Mouse (Mus musculus): ENCODE measurements around the gene Ick. TPM values are rescaled to one million over a fixed set of nuclear protein-coding genes. Genes with fewer than 3 reads are reported as not detected.

Ick gene
- polyA plus RNA-seq, 1 experiment from 2014 or later, result 22.8 TPM

DNA sequence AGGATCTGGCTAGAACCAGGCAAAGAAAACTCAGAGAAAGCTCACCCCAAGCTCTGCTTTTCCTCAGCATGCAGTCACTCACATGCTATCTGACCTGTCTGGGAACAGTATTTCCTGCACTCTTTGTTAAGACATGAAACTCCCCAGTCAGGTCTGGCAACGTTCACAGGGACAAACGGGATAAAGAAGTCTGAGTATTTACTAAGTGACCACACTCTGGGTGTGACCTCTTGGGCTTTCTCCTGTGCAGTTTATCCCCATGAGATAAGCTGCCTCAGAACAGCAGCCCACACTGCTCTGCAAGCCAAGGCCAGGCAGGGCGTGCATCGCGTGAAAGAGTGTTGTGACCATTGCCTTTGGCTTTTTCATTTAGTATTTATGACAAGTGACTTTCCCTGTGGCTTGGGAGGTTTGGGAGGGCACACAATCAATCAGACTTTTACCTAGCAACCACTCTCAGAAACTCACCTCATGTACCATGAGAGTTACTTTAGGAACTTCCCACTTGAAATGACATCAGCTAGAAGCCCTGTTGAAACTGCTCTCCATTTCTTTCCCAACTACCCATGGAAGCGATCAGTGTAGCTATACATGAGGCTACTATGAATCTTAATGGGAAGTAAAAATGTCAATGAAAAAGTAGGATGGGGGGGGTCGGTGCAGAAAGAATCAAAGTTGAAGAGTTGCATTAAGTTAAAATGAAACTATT is 103.5 kb downstream of the Ick start:
- ATAC-seq (replicated peaks; ENCODE audit: low FRiP score, low read depth), result no peak
- no peak for TF ChIP-seq CTCF (IDR thresholded peaks at IDR 0.05; ENCODE audit: low read depth)

DNA sequence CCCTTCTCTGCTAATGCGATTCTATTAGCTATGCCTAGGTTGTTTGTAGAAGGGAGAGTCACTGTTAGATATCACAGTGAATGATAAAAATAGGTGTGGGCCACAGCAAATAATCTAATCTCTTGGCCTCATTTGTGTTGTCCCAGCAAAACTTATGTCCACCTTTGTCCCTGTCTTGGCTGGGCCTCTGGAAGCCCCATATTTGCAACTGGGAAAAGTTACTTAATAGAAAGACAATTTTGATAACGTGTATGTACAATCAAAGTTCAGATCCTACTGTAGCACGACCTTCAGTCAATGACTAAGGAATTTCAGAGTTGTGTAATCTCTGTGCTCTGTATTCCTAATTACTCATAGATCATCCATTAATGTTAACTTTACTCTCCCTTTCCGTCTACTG is 108.1 kb downstream of the Ick start:
- no peak for TF ChIP-seq CTCF (IDR thresholded peaks at IDR 0.05; ENCODE audit: low read depth)
- Histone ChIP-seq H3K27me3 (ENCODE audit: insufficient read depth, low read length) (no peaks in the 10 kb centered on the region), H3K27ac (no peak overlapping the region), H3K9me3 (replicated peaks; ENCODE audit: low read length) (no peaks in the 10 kb centered on the region; the same call in 1 of the 2 replicates), H3K4me1 (replicated peaks; ENCODE audit: insufficient read depth, low read length) (no peaks in the 10 kb centered on the region), H3K4me2 (ENCODE audit: low read length) (no peak overlapping the region), H3K36me3 (ENCODE audit: insufficient read depth, low read length) (no peaks in the 10 kb centered on the region), H3K4me3 (replicated peaks; ENCODE audit: low read depth, low read length) (no peak overlapping the region), H3K9ac (ENCODE audit: low read depth, low read length) (no peak overlapping the region)
- ATAC-seq (replicated peaks; ENCODE audit: low FRiP score, low read depth), result 0 out of 2 replicates have a peak, but pooled peaks have one; percentile 43
- DNase-seq (ENCODE audit: low spot score), result no peak
- WGBS, result 58% methylated on average over 4 of the region's 4 CpGs

More for the DNA sequence above, 103.5 kb downstream of the Ick start:
- Histone ChIP-seq H3K9me3 (replicated peaks; ENCODE audit: low read length) (no peaks in the 10 kb centered on the region), H3K27me3 (ENCODE audit: insufficient read depth, low read length) (no peaks in the 10 kb centered on the region), H3K27ac (no peak overlapping the region), H3K4me3 (replicated peaks; ENCODE audit: low read depth, low read length) (no peak overlapping the region), H3K36me3 (ENCODE audit: insufficient read depth, low read length) (peaks cover 4% of the 10 kb centered on the region; the same call in 1 of the 2 replicates), H3K4me1 (replicated peaks; ENCODE audit: insufficient read depth, low read length) (no peaks in the 10 kb centered on the region), H3K4me2 (ENCODE audit: low read length) (no peak overlapping the region), H3K9ac (ENCODE audit: low read depth, low read length) (no peak overlapping the region)
- 74% methylated on average over 7 of the region's 7 CpGs for WGBS
- no peak for DNase-seq (ENCODE audit: low spot score)

Other genes starting within 250 kb of the Ick start
- 60.5 and 68.4 TPM in 2 replicates for gene Elovl5, start 191.8 kb upstream of the Ick start, polyA plus RNA-seq (2015; fragmentation: Nextera tagmentation; extraction: Ambion mirVana)
- 1.3 and 2.1 TPM in 2 replicates for gene Gcm1, start 57.3 kb upstream of the Ick start, polyA plus RNA-seq (2015; fragmentation: Nextera tagmentation; extraction: Ambion mirVana)
- 49.9 and 50.3 TPM in 2 replicates for gene Fbxo9, start 127 bp upstream of the Ick start, polyA plus RNA-seq (2015; fragmentation: Nextera tagmentation; extraction: Ambion mirVana)
- gene Gsta4, start 73.6 kb downstream of the Ick start, polyA plus RNA-seq (2015; fragmentation: Nextera tagmentation; extraction: Ambion mirVana), result 194 and 196 TPM in 2 replicates
- 23.4 and 33.9 TPM in 2 replicates for gene Gsta1, start 121.5 kb downstream of the Ick start, polyA plus RNA-seq (2015; fragmentation: Nextera tagmentation; extraction: Ambion mirVana)
- gene Gm3776, start 147.9 kb downstream of the Ick start, polyA plus RNA-seq (2015; fragmentation: Nextera tagmentation; extraction: Ambion mirVana), result 8.4 and 10.3 TPM in 2 replicates
- 77.2 and 80.9 TPM in 2 replicates for gene Gm10639, start 180.7 kb downstream of the Ick start, polyA plus RNA-seq (2015; fragmentation: Nextera tagmentation; extraction: Ambion mirVana)
- gene Omt2a, start 205.6 kb downstream of the Ick start, polyA plus RNA-seq (2015; fragmentation: Nextera tagmentation; extraction: Ambion mirVana), result not detected in 2 replicates
- not detected in 2 replicates for gene Omt2b, start 218.4 kb downstream of the Ick start, polyA plus RNA-seq (2015; fragmentation: Nextera tagmentation; extraction: Ambion mirVana)
- gene Gsta2, start 246.6 kb downstream of the Ick start, polyA plus RNA-seq (2015; fragmentation: Nextera tagmentation; extraction: Ambion mirVana), result 301 and 320 TPM in 2 replicates